ENCODE assay signal across 21 mouse cellular contexts in the genomic region with DNA sequence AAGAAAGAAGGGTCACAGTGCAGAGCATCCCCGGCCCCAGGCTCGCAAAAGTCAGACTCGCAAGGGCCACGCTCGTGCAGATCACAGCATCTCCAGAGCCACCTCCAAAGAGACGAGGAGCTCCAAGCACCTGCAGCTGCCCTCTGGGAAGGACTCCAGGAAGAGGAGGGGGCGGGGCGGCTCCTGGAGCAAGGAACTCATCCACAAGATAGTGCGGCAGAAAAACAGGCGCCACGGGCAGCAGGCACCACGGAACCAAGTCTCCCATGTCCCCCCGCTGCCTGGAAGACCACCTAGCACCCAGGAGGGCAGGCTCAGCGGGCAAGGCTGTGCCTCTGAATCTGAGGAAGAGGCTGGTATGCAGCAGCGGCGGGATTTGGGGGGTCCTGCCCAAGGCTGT. TPM values are rescaled to one million over a fixed set of nuclear protein-coding genes. Genes with fewer than 3 reads are reported as not detected.
DNase-seq lines count a peak whose midpoint lies in the region; ATAC-seq lines count a peak whose summit lies in the region.
"Had no signal": no experiment of that assay in that cellular context is flagged by ENCODE, and none has a peak within 500 bp of the region (broad histone marks: within the 10 kb centered on the region; RNA-seq: fewer than 3 reads in every experiment).

No protein-coding gene starts in this region.

- WGBS in midbrain, embryonic 11.5 days, result 78% methylated on average over 16 of the region's 16 CpGs
- 70% methylated on average over 16 of the region's 16 CpGs for WGBS in midbrain, embryonic 13.5 days

- no peak overlapping the region for H3K4me2 ChIP-seq in midbrain, embryonic 11.5 days
- H3K4me2 ChIP-seq in midbrain, embryonic 13.5 days (replicated peaks), result no peak overlapping the region
- H3K4me2 ChIP-seq: forebrain, embryonic 13.5 days; heart, embryonic 11.5 days; heart, embryonic 15.5 days; hindbrain, embryonic 13.5 days; intestine, embryonic 15.5 days had no signal

- H3K27ac ChIP-seq in midbrain, embryonic 11.5 days (ENCODE audit: low read depth, low read length), result no peak overlapping the region
- no peak overlapping the region for H3K27ac ChIP-seq in midbrain, embryonic 13.5 days
- H3K27ac ChIP-seq: embryonic facial prominence, embryonic 10.5 days; forebrain, embryonic 13.5 days; heart, adult 2 months; heart, embryonic 15.5 days; hindbrain, embryonic 13.5 days; intestine, embryonic 15.5 days had no signal

- no peak for ATAC-seq in cerebellum, adult (ENCODE audit: insufficient number of reproducible peaks, low FRiP score, low TSS enrichment)
- no peak for ATAC-seq in midbrain, embryonic 11.5 days (ENCODE audit: low FRiP score)
- no peak for ATAC-seq in midbrain, embryonic 13.5 days
- ATAC-seq: forebrain, embryonic 13.5 days; forebrain, postnatal 0 days; intestine, embryonic 15.5 days; Patski had no signal

- no peaks in the 10 kb centered on the region; the same call in 1 of the 2 replicates for H3K27me3 ChIP-seq in midbrain, embryonic 11.5 days (ENCODE audit: control insufficient read depth, insufficient read depth, low read length)
- peaks cover 7% of the 10 kb centered on the region for H3K27me3 ChIP-seq in midbrain, embryonic 13.5 days
- H3K27me3 ChIP-seq: Patski had no signal

- H3K4me1 ChIP-seq in midbrain, embryonic 11.5 days (ENCODE audit: control insufficient read depth, insufficient read depth, low read length), result no peaks in the 10 kb centered on the region; the same call in 1 of the 2 replicates
- H3K4me1 ChIP-seq in midbrain, embryonic 13.5 days (replicated peaks), result peaks cover 10% of the 10 kb centered on the region; the same call in 1 of the 2 replicates
- H3K4me1 ChIP-seq: heart, embryonic 15.5 days had no signal

- H3K4me3 ChIP-seq in midbrain, embryonic 11.5 days (ENCODE audit: low read depth, low read length), result no peak overlapping the region
- H3K4me3 ChIP-seq in midbrain, embryonic 13.5 days (replicated peaks), result no peak overlapping the region
- H3K4me3 ChIP-seq: embryonic facial prominence, embryonic 10.5 days; forebrain, embryonic 13.5 days; heart, adult 2 months; heart, embryonic 15.5 days; hindbrain, embryonic 13.5 days; intestine, embryonic 15.5 days had no signal

- no peaks in the 10 kb centered on the region for H3K9me3 ChIP-seq in midbrain, embryonic 11.5 days (ENCODE audit: control insufficient read depth, low read length)
- no peaks in the 10 kb centered on the region for H3K9me3 ChIP-seq in midbrain, embryonic 13.5 days
- H3K9me3 ChIP-seq: embryonic facial prominence, embryonic 10.5 days; forebrain, embryonic 13.5 days; heart, embryonic 15.5 days; hindbrain, embryonic 13.5 days; intestine, embryonic 15.5 days had no signal

- H3K9ac ChIP-seq in midbrain, embryonic 11.5 days (ENCODE audit: low read length), result no peak overlapping the region
- H3K9ac ChIP-seq in midbrain, embryonic 13.5 days (replicated peaks), result no peak overlapping the region
- H3K9ac ChIP-seq: forebrain, embryonic 13.5 days; forebrain, postnatal 0 days; heart, embryonic 15.5 days; hindbrain, embryonic 13.5 days; intestine, embryonic 15.5 days had no signal

- peak; percentile 21 for DNase-seq in cerebellum, adult 8-10 months
- peak; percentile 26 for DNase-seq in midbrain, embryonic 11.5 days (ENCODE audit: low spot score, missing footprints)
- peak; percentile 36 for DNase-seq in R1 (ENCODE audit: low read depth, low spot score)
- DNase-seq in cerebellum, postnatal 25 days, result peak; percentile 50 to 71
- DNase-seq in urinary bladder, postnatal 36 days (ENCODE audit: low spot score in 2 of 2), result no peak
- no peak for DNase-seq in adrenal gland, postnatal 25 days
- DNase-seq: adrenal gland, postnatal 10 days; forebrain, postnatal 0 days; gastrocnemius, postnatal 14 days; heart, adult 2 months; heart, postnatal 14 days; kidney, adult 18-20 months had no signal

- no peaks in the 10 kb centered on the region for H3K36me3 ChIP-seq in midbrain, embryonic 11.5 days (ENCODE audit: control insufficient read depth, insufficient read depth, low read length)
- H3K36me3 ChIP-seq in midbrain, embryonic 13.5 days, result no peaks in the 10 kb centered on the region
- H3K36me3 ChIP-seq: embryonic facial prominence, embryonic 10.5 days; heart, embryonic 15.5 days; hindbrain, embryonic 13.5 days; intestine, embryonic 15.5 days had no signal

RNA-seq across cellular contexts. Expression of a gene that starts 19.1 kb away (rescaled TPM):
- polyA plus RNA-seq in midbrain, embryonic 11.5 days (2014; fragmentation: Nextera tagmentation; extraction: Ambion mirVana), result 1.6 and 1.8 TPM in 2 replicates
- 1.5 and 2.1 TPM in 2 replicates for polyA plus RNA-seq in midbrain, embryonic 13.5 days (2015; fragmentation: Nextera tagmentation; extraction: Ambion mirVana)
- 17.8 and 22.4 TPM in 2 replicates for total RNA-seq in adrenal gland, postnatal 25 days (2021)

Comparison
In these comparisons a context has a peak if more than half of its experiments do, and no peak if none do; other contexts are left out.
1. DNase-seq: peak in cerebellum, adult 8-10 months (single experiment), midbrain, embryonic 11.5 days (single experiment), R1 (single experiment) and cerebellum, postnatal 25 days (2 of 2); none in urinary bladder, postnatal 36 days (0 of 2) and adrenal gland, postnatal 25 days (single experiment).